Mouse (Mus musculus) lung, adult 2 months (tissue): ENCODE data around the gene Cenpf.

ENCODE experiments used
- CTCF ChIP-seq: fragments of 200-500 bp; IDR thresholded peaks from 2 replicates; pipeline ENCODE4 v1.5.1; 2011; ENCODE audit warnings: mild to moderate bottlenecking, low read length, control low read depth; ENCODE audit not compliant: insufficient read depth
- POLR2A ChIP-seq: fragments of 200-500 bp; IDR thresholded peaks from 2 replicates; pipeline ENCODE4 v1.6.1; 2011; ENCODE audit warnings: low read depth, mild to moderate bottlenecking, control low read depth, low read length, borderline replicate concordance; ENCODE audit errors: extremely low read depth

- TF ChIP-seq CTCF (no peak), POLR2A (no peak)
Observed at GRCm38 (mm10) chr1:189703591-189703990, 15.7 kb upstream of the Cenpf start.
